Mouse (Mus musculus) MEL (cell line): ENCODE measurements around the gene Vsig10. TPM values are rescaled to one million over a fixed set of nuclear protein-coding genes. Genes with fewer than 3 reads are reported as not detected.
"Not testable (repeated sequence)": the region's sequence is repeated elsewhere in the genome, so short reads cannot be mapped to it uniquely, and the experiment has no call there.

Source experiments
- DNase-seq: peaks from one replicate; pipeline ENCODE4 v3.0.0; 2011; ENCODE audit warnings: low read depth, low spot score
- H3K27ac ChIP-seq: 2 replicates; pipeline ENCODE4 v1.5.1; 2012; ENCODE audit warnings: low read depth, mild to moderate bottlenecking, control low read depth, low read length, moderate library complexity; ENCODE audit not compliant: control insufficient read depth
- H3K27me3 ChIP-seq, 2 experiments: fragments of 150-350 bp in 1 of 2; sonication (generic) in 1 of 2; 2 replicates each; pipeline ENCODE4 v1.6.1; 2012; ENCODE audit warnings: low read length in 2 of 2, mild to moderate bottlenecking in 2 of 2, improper control_type of control experiment in 1 of 2, moderate library complexity in 1 of 2; ENCODE audit not compliant: insufficient read depth in 2 of 2, control insufficient read depth in 1 of 2
- H3K36me3 ChIP-seq, 2 experiments: 2 replicates each; pipeline ENCODE4 v1.6.1; 2012 to 2014; ENCODE audit warnings: low read length in 2 of 2, improper control_type of control experiment in 1 of 2, inconsistent platforms in 1 of 2, mild to moderate bottlenecking in 1 of 2; ENCODE audit not compliant: insufficient read depth in 2 of 2, control insufficient read depth in 1 of 2
- H3K4me1 ChIP-seq, 2 experiments: fragments of 150-350 bp in 1 of 2; sonication (generic) in 1 of 2; 2 replicates each; pipeline ENCODE4 v1.6.1; 2012; ENCODE audit warnings: low read length in 2 of 2, improper control_type of control experiment in 1 of 2, mild to moderate bottlenecking in 1 of 2; ENCODE audit not compliant: insufficient read depth in 2 of 2, control insufficient read depth in 1 of 2
- H3K4me3 ChIP-seq, 2 experiments: fragments of 150-350 bp in 1 of 2; sonication (generic) in 1 of 2; 2 replicates each; pipeline ENCODE4 v1.5.1; 2012; ENCODE audit warnings: low read depth in 2 of 2, low read length in 2 of 2, mild to moderate bottlenecking in 2 of 2, moderate library complexity in 2 of 2, control low read depth in 1 of 2, improper control_type of control experiment in 1 of 2; ENCODE audit not compliant: control insufficient read depth in 1 of 2, insufficient read depth in 1 of 2
- H3K79me2 ChIP-seq: 2 replicates; pipeline ENCODE4 v1.6.1; 2012; ENCODE audit warnings: mild to moderate bottlenecking, low read length, moderate library complexity; ENCODE audit not compliant: control insufficient read depth, poor library complexity, insufficient read depth
- H3K9ac ChIP-seq: 2 replicates; pipeline ENCODE4 v1.6.1; 2012; ENCODE audit warnings: low read depth, mild to moderate bottlenecking, control low read depth, low read length, moderate library complexity; ENCODE audit not compliant: control insufficient read depth, poor library complexity, severe bottlenecking
- H3K9me3 ChIP-seq: fragments of 150-350 bp; sonication (generic); replicated peaks from 2 replicates; pipeline ENCODE4 v1.6.1; 2012; ENCODE audit warnings: mild to moderate bottlenecking, low read length, improper control_type of control experiment, moderate library complexity; ENCODE audit not compliant: insufficient read depth
- BHLHE40 ChIP-seq: IDR thresholded peaks from 2 replicates; pipeline ENCODE4 v1.6.1; 2012; ENCODE audit warnings: low read depth, mild to moderate bottlenecking, inconsistent platforms, low read length, improper control_type of control experiment, borderline replicate concordance
- HCFC1 ChIP-seq: IDR thresholded peaks from 2 replicates; pipeline ENCODE4 v1.6.1; 2012; ENCODE audit warnings: low read depth, mild to moderate bottlenecking, inconsistent platforms, low read length, improper control_type of control experiment, moderate library complexity
- MAFK ChIP-seq: IDR thresholded peaks from 2 replicates; pipeline ENCODE4 v1.6.1; 2011; ENCODE audit warnings: low read depth, mild to moderate bottlenecking, low read length, improper control_type of control experiment, borderline replicate concordance
- MAZ ChIP-seq: IDR thresholded peaks from 2 replicates; pipeline ENCODE4 v1.6.1; 2012; ENCODE audit warnings: low read depth, mild to moderate bottlenecking, inconsistent platforms, low read length, improper control_type of control experiment
- MEF2A ChIP-seq: IDR thresholded peaks from 2 replicates; pipeline ENCODE4 v1.6.1; 2014; ENCODE audit warnings: low read depth, mild to moderate bottlenecking, inconsistent platforms, low read length, improper control_type of control experiment; ENCODE audit not compliant: poor library complexity, insufficient replicate concordance, severe bottlenecking; ENCODE audit errors: extremely low read depth
- MYC ChIP-seq: IDR thresholded peaks from 2 replicates; pipeline ENCODE4 v1.6.1; 2011; ENCODE audit warnings: low read depth, mild to moderate bottlenecking, low read length, improper control_type of control experiment, moderate library complexity
- NELFE ChIP-seq: IDR thresholded peaks from 2 replicates; pipeline ENCODE4 v1.6.1; 2011; ENCODE audit warnings: low read depth, low read length, improper control_type of control experiment
- RCOR1 ChIP-seq: IDR thresholded peaks from 2 replicates; pipeline ENCODE4 v1.6.1; 2012; ENCODE audit warnings: low read depth, mild to moderate bottlenecking, inconsistent platforms, low read length, improper control_type of control experiment
- SIN3A ChIP-seq: IDR thresholded peaks from 2 replicates; pipeline ENCODE4 v1.6.1; 2012; ENCODE audit warnings: low read length, improper control_type of control experiment, inconsistent platforms
- TCF12 ChIP-seq: IDR thresholded peaks from 2 replicates; pipeline ENCODE4 v1.6.1; 2014; ENCODE audit warnings: low read depth, mild to moderate bottlenecking, inconsistent platforms, low read length, improper control_type of control experiment, moderate library complexity
- USF1 ChIP-seq: IDR thresholded peaks from 2 replicates; pipeline ENCODE4 v1.6.1; 2014; ENCODE audit warnings: low read depth, mild to moderate bottlenecking, inconsistent platforms, low read length, improper control_type of control experiment, moderate library complexity
- ZC3H11A ChIP-seq: IDR thresholded peaks from 2 replicates; pipeline ENCODE4 v1.6.1; 2012; ENCODE audit warnings: low read depth, mild to moderate bottlenecking, inconsistent platforms, low read length, improper control_type of control experiment
- ZKSCAN1 ChIP-seq: IDR thresholded peaks from 2 replicates; pipeline ENCODE4 v1.6.1; 2012; ENCODE audit warnings: low read depth, mild to moderate bottlenecking, inconsistent platforms, low read length, improper control_type of control experiment, moderate library complexity
- ZNF384 ChIP-seq: IDR thresholded peaks from 2 replicates; pipeline ENCODE4 v1.6.1; 2012; ENCODE audit warnings: low read depth, mild to moderate bottlenecking, inconsistent platforms, low read length, improper control_type of control experiment
- polyA plus RNA-seq, 2 experiments: library from polyadenylated mRNA; stranded (reverse) in 1 of 2; unstranded in 1 of 2; fragments of >175 nt in 1 of 2; fragments of >200 nt in 1 of 2; gene quantifications; 2 replicates each; pipeline versions ENCODE4 v1.2.1 to v1.2.4; 2012; ENCODE audit warnings: low replicate concordance in 2 of 2, low read depth in 1 of 2; ENCODE audit not compliant: insufficient read length in 2 of 2, insufficient read depth in 1 of 2, missing spikeins in 1 of 2
- total RNA-seq: library from RNA; depleted of rRNA; stranded (reverse); fragments of 300-350 nt; gene quantifications from 2 replicates; pipeline ENCODE4 v1.2.3, GENCODE M21; 2012

Vsig10 gene
- total and polyA plus RNA-seq, 3 experiments: 5.3 to 8.9 TPM; not detected in 1

DNA sequence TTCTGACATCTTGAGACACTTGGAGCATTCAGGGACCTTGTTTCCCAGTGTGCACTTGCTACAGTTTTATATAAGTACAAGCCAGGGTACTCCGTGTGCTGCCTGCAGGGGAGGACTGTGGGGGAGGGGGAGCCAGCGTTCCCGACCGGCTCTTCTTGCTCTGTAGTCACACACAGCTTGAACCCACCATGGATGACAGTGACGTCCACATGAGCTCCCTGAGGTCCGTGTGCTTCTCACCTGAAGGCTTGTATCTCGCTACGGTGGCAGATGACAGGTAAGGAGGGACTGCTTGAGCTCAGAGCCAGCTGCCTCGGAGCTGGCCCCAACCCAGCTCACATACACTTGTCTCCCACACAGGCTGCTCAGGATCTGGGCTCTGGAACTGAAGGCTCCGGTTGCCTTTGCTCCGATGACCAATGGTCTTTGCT lies 57.5 kb downstream of the Vsig10 start:
- no peak overlapping the region for H3K4me3 ChIP-seq
- no peaks in the 10 kb centered on the region; a peak in 1 of 4 replicates for H3K36me3 ChIP-seq
- H3K27me3 ChIP-seq: no peaks in the 10 kb centered on the region
- H3K4me1 ChIP-seq: no peaks in the 10 kb centered on the region
- H3K79me2 ChIP-seq: peaks cover 1% of the 10 kb centered on the region; the same call in 1 of the 2 replicates
- DNase-seq: no peak
- H3K9ac ChIP-seq: no peak overlapping the region
- TF ChIP-seq BHLHE40: no peak
- no peak for TF ChIP-seq MAZ
- no peak for TF ChIP-seq ZC3H11A
- TF ChIP-seq RCOR1: no peak
- no peak for TF ChIP-seq ZKSCAN1
- no peak for TF ChIP-seq SIN3A
- TF ChIP-seq MAFK: no peak
- TF ChIP-seq NELFE: no peak
- no peak for TF ChIP-seq ZNF384
- no peak for TF ChIP-seq MEF2A
- TF ChIP-seq TCF12: no peak
- no peak for TF ChIP-seq USF1
- no peak for TF ChIP-seq MYC
- TF ChIP-seq HCFC1: no peak
- no peak overlapping the region for H3K27ac ChIP-seq
- no peaks in the 10 kb centered on the region for H3K9me3 ChIP-seq

DNA sequence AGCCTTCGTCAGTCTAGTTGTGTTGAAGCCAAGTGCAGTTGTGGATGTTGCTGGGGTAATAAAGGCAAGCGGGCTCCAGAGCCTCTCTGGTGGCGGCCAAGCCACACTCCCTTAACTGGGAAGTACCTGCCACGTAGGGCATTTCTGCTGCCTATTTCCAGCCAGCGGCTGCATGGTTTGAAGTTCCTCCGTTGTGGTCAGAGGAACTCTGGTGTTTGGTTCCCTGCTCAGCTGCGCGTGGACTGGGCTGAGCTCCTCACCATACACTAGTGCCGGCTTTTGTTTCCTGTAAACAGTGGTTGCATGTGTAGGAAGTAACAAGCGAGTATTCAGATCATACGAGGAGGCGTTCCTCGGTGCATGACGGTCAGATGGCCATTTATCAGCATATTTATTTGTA lies 58.8 kb downstream of the Vsig10 start:
- not testable (repeated sequence) for H3K4me3 ChIP-seq, H3K9me3 ChIP-seq, DNase-seq, H3K79me2 ChIP-seq, H3K36me3 ChIP-seq, H3K27ac ChIP-seq, H3K4me1 ChIP-seq, H3K9ac ChIP-seq, H3K27me3 ChIP-seq

DNA sequence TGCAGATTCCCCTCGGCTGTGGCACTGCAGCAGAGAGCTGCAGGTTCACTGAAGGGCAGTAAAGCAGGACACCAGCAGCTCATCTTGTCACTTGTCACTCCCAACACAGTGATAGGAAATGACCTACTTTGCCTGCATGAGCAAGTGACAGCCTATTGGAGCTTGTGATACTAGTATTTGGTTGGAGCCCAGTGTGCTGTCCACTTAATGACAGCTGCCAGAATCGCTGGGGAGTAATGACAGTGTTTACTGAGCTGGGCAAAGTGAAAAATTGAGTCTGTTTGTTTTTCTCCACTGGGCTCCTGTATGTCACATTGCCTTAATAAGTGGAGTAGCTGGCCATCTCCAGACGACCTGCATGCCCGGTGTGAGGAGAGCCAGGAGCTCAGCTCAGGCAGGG lies 61.3 kb downstream of the Vsig10 start:
- no peak for DNase-seq
- no peak overlapping the region for H3K4me3 ChIP-seq
- no peaks in the 10 kb centered on the region for H3K4me1 ChIP-seq
- peaks cover 1% of the 10 kb centered on the region; the same call in 1 of the 2 replicates for H3K79me2 ChIP-seq
- no peaks in the 10 kb centered on the region for H3K27me3 ChIP-seq
- H3K9ac ChIP-seq: no peak overlapping the region
- no peak for TF ChIP-seq MAFK
- H3K36me3 ChIP-seq: peaks cover 0 to 5% of the 10 kb centered on the region in 2 experiments; a peak in 2 of 4 replicates
- H3K9me3 ChIP-seq: no peaks in the 10 kb centered on the region
- no peak overlapping the region for H3K27ac ChIP-seq
